Mouse (Mus musculus): ENCODE results near the gene Mapk11.

GRCm38 (mm10) chr15:89125351-89125750, 24.1 kb downstream of the Mapk11 start:
- TF ChIP-seq CTCF (IDR thresholded peaks at IDR 0.05; ENCODE audit: low read depth) = no peak
- TF ChIP-seq EP300 (IDR thresholded peaks at IDR 0.05; ENCODE audit: low read depth) = no peak

All from heart, postnatal 0 days (tissue).